Mouse (Mus musculus) myocyte (in vitro differentiated cells): Measurements from ENCODE around the gene Aldh1b1. TPM values are rescaled to one million over a fixed set of nuclear protein-coding genes. Genes with fewer than 3 reads are reported as not detected.

Experiments
- H3K27me3 ChIP-seq: one replicate; pipeline ENCODE4 v1.6.1; 2011; ENCODE audit not compliant: control insufficient read depth, insufficient read depth, insufficient read length
- H3K36me3 ChIP-seq: one replicate; pipeline ENCODE4 v1.6.1; 2011; ENCODE audit not compliant: control insufficient read depth, insufficient read depth
- H3K4me2 ChIP-seq: one replicate; pipeline ENCODE4 v1.6.1; 2011; ENCODE audit warnings: low read depth, control low read depth
- H3K4me3 ChIP-seq: one replicate; pipeline ENCODE4 v1.5.1; 2011; ENCODE audit warnings: mild to moderate bottlenecking, control low read depth, moderate library complexity
- H3K79me2 ChIP-seq: one replicate; pipeline ENCODE4 v1.6.1; 2011; ENCODE audit not compliant: control insufficient read depth, insufficient read depth
- H3ac ChIP-seq: one replicate; pipeline ENCODE4 v1.6.1; 2011; ENCODE audit not compliant: control insufficient read depth, insufficient read length
- CEBPB ChIP-seq: IDR thresholded peaks from 2 replicates; pipeline ENCODE4 v1.6.1; 2011; ENCODE audit warnings: mild to moderate bottlenecking, moderate library complexity; ENCODE audit not compliant: poor library complexity, insufficient read depth, severe bottlenecking
- E2F4 ChIP-seq: IDR thresholded peaks from one replicate; pipeline ENCODE4 v1.6.1; 2011; ENCODE audit warnings: mild to moderate bottlenecking, control low read depth, moderate library complexity; ENCODE audit not compliant: insufficient read depth
- MAX ChIP-seq: IDR thresholded peaks from one replicate; pipeline ENCODE4 v1.6.1; 2011; ENCODE audit warnings: low read depth, mild to moderate bottlenecking, control low read depth
- MYOD1 ChIP-seq, 3 experiments: IDR thresholded peaks; one replicate each; pipeline ENCODE4 v1.6.1; 2011; ENCODE audit warnings: control low read depth in 2 of 3, low read depth in 2 of 3, mild to moderate bottlenecking in 2 of 3, moderate library complexity in 1 of 3; ENCODE audit not compliant: insufficient read length in 2 of 3, control insufficient read depth in 1 of 3
- MYOG ChIP-seq, 3 experiments: IDR thresholded peaks; one replicate each; pipeline ENCODE4 v1.6.1; 2011; ENCODE audit warnings: control low read depth in 2 of 3, low read depth in 2 of 3, mild to moderate bottlenecking in 2 of 3; ENCODE audit not compliant: insufficient read length in 2 of 3, control insufficient read depth in 1 of 3, insufficient read depth in 1 of 3
- POLR2A ChIP-seq: IDR thresholded peaks from one replicate; pipeline ENCODE4 v1.6.1; 2011; ENCODE audit warnings: low read depth, mild to moderate bottlenecking, control low read depth, moderate library complexity; ENCODE audit not compliant: insufficient read length
- POLR2AphosphoS2 ChIP-seq: IDR thresholded peaks from one replicate; pipeline ENCODE4 v1.6.1; 2011; ENCODE audit warnings: low read depth, control low read depth; ENCODE audit not compliant: insufficient read length
- REST ChIP-seq: IDR thresholded peaks from one replicate; pipeline ENCODE4 v1.6.1; 2011; ENCODE audit warnings: mild to moderate bottlenecking, control low read depth, moderate library complexity; ENCODE audit not compliant: insufficient read depth, insufficient read length
- SRF ChIP-seq: IDR thresholded peaks from one replicate; pipeline ENCODE4 v1.6.1; 2011; ENCODE audit warnings: low read depth; ENCODE audit not compliant: control insufficient read depth, insufficient read length
- TCF12 ChIP-seq: IDR thresholded peaks from one replicate; pipeline ENCODE4 v1.6.1; 2011; ENCODE audit warnings: mild to moderate bottlenecking, control low read depth; ENCODE audit not compliant: poor library complexity, insufficient read depth, severe bottlenecking
- TCF3 ChIP-seq: IDR thresholded peaks from one replicate; pipeline ENCODE4 v1.6.1; 2011; ENCODE audit warnings: low read depth, control low read depth; ENCODE audit not compliant: insufficient read length
- USF1 ChIP-seq: IDR thresholded peaks from one replicate; pipeline ENCODE4 v1.6.1; 2011; ENCODE audit warnings: low read depth, mild to moderate bottlenecking, control low read depth, moderate library complexity
- polyA plus RNA-seq: library from polyadenylated mRNA; unstranded; fragments of >200 nt; fragmentation: generic; extraction: Trizol; gene quantifications from one replicate; pipeline ENCODE4 v1.2.1, GENCODE M21; 2012; ENCODE audit warnings: missing spikeins

The Aldh1b1 gene
- polyA plus RNA-seq, 1 experiment = 0.49 TPM

GRCm38 (mm10) chr4:45790018-45790417, 8.8 kb upstream of the Aldh1b1 start:
- H3K36me3 ChIP-seq = no peaks in the 10 kb centered on the region
- peaks cover 73% of the 10 kb centered on the region for H3K27me3 ChIP-seq
- TF ChIP-seq MAX (no peak), POLR2A (no peak), CEBPB (no peak), MYOD1 (IDR thresholded peaks at IDR 0.05; ENCODE audit: control insufficient read depth in 1 of 3, insufficient read length in 2 of 3, low read depth in 2 of 3) (no peak), TCF3 (no peak), MYOG (IDR thresholded peaks at IDR 0.05; ENCODE audit: control insufficient read depth in 1 of 3, insufficient read depth in 1 of 3, insufficient read length in 2 of 3, low read depth in 2 of 3) (no peak), SRF (no peak), POLR2AphosphoS2 (no peak), USF1 (no peak), TCF12 (no peak), E2F4 (no peak), REST (no peak)
- no peak overlapping the region for H3K4me3 ChIP-seq
- H3K79me2 ChIP-seq = no peaks in the 10 kb centered on the region
- no peak overlapping the region for H3K4me2 ChIP-seq
- no peak overlapping the region for H3ac ChIP-seq

DNA sequence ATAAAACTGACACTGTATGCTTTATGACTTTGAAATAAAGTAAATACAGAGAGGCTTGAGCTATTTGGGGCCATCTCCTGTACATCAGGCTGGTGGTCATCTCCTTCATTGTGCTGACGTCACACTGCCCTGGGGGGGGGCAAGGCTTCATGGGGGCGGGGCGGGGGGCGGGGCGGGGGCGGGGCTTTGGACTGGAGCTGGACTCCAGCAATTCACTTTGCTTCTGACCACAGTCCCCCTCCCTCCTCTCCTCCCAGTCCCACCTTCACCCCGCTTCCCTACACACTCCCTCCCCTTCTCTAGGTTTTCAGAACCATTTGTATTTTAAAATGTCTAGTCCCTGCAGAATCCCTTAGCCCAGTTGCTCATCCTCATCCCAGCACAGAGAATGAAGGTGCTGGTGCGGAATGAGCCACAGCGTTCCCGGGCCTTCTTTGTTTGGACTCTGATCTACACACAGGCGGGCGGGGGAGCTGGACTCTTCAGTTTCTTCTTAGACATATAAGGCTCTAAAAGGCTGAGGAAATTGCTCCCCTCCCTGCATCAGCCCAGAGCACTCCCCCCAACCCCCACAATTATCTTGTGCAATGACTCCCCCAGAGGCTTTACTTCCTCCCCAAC, 3.5 kb upstream of the Aldh1b1 start:
- Histone ChIP-seq H3K27me3 (peaks cover 55% of the 10 kb centered on the region), H3K79me2 (no peaks in the 10 kb centered on the region), H3ac (no peak overlapping the region), H3K4me2 (no peak overlapping the region), H3K4me3 (no peak overlapping the region), H3K36me3 (no peaks in the 10 kb centered on the region)
- TF ChIP-seq TCF3 (no peak), E2F4 (no peak), MYOG (IDR thresholded peaks at IDR 0.05; ENCODE audit: control insufficient read depth in 1 of 3, insufficient read depth in 1 of 3, insufficient read length in 2 of 3, low read depth in 2 of 3) (no peak)

GRCm38 (mm10) chr4:45796760-45797159, 2.1 kb upstream of the Aldh1b1 start:
- Histone ChIP-seq H3K4me3 (no peak overlapping the region), H3K27me3 (peaks cover 55% of the 10 kb centered on the region), H3K4me2 (no peak overlapping the region), H3K79me2 (no peaks in the 10 kb centered on the region), H3ac (no peak overlapping the region), H3K36me3 (no peaks in the 10 kb centered on the region)
- TF ChIP-seq SRF = no peak
- TF ChIP-seq MAX = no peak
- TF ChIP-seq USF1 = no peak
- TF ChIP-seq MYOD1 (IDR thresholded peaks at IDR 0.05; ENCODE audit: control insufficient read depth in 1 of 3, insufficient read length in 2 of 3, low read depth in 2 of 3) = no peak
- no peak for TF ChIP-seq REST
- no peak for TF ChIP-seq POLR2AphosphoS2
- no peak for TF ChIP-seq POLR2A
- no peak for TF ChIP-seq TCF12
- no peak for TF ChIP-seq MYOG (IDR thresholded peaks at IDR 0.05; ENCODE audit: control insufficient read depth in 1 of 3, insufficient read depth in 1 of 3, insufficient read length in 2 of 3, low read depth in 2 of 3)
- TF ChIP-seq TCF3 = no peak
- no peak for TF ChIP-seq E2F4
- no peak for TF ChIP-seq CEBPB

GRCm38 (mm10) chr4:45799956-45800537, 1.2 kb downstream of the Aldh1b1 start:
- Histone ChIP-seq H3K36me3 (no peaks in the 10 kb centered on the region), H3K4me3 (no peak overlapping the region), H3K79me2 (no peaks in the 10 kb centered on the region), H3K27me3 (peaks cover 49% of the 10 kb centered on the region), H3ac (no peak overlapping the region), H3K4me2 (no peak overlapping the region)
- TF ChIP-seq POLR2AphosphoS2 (no peak), CEBPB (no peak), TCF3 (no peak), MYOD1 (IDR thresholded peaks at IDR 0.05; ENCODE audit: control insufficient read depth in 1 of 3, insufficient read length in 2 of 3, low read depth in 2 of 3) (no peak), MAX (no peak), E2F4 (no peak), USF1 (no peak), REST (no peak), MYOG (IDR thresholded peaks at IDR 0.05; ENCODE audit: control insufficient read depth in 1 of 3, insufficient read depth in 1 of 3, insufficient read length in 2 of 3, low read depth in 2 of 3) (no peak), POLR2A (no peak), TCF12 (no peak), SRF (no peak)

DNA sequence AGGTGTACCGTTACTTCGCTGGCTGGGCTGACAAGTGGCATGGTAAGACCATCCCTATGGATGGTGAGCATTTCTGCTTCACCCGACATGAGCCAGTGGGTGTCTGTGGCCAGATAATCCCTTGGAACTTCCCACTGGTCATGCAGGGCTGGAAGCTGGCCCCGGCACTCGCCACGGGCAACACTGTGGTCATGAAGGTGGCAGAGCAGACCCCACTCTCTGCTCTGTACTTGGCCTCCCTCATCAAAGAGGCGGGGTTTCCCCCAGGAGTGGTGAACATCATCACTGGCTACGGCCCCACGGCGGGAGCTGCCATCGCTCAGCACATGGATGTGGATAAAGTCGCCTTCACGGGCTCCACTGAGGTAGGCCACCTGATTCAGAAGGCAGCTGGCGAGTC, 4.1 kb downstream of the Aldh1b1 start:
- H3K79me2 ChIP-seq = no peaks in the 10 kb centered on the region
- no peak overlapping the region for H3K4me2 ChIP-seq
- H3K36me3 ChIP-seq = no peaks in the 10 kb centered on the region
- no peak overlapping the region for H3ac ChIP-seq
- peaks cover 58% of the 10 kb centered on the region for H3K27me3 ChIP-seq
- H3K4me3 ChIP-seq = no peak overlapping the region
- TF ChIP-seq MAX (no peak), MYOG (IDR thresholded peaks at IDR 0.05; ENCODE audit: control insufficient read depth in 1 of 3, insufficient read depth in 1 of 3, insufficient read length in 2 of 3, low read depth in 2 of 3) (no peak), POLR2A (no peak), E2F4 (no peak), MYOD1 (IDR thresholded peaks at IDR 0.05; ENCODE audit: control insufficient read depth in 1 of 3, insufficient read length in 2 of 3, low read depth in 2 of 3) (no peak), TCF12 (no peak)
